Mouse (Mus musculus) E14TG2a.4 (cell line): ENCODE measurements around the gene Timm23.

Experiments
- CTCF ChIP-seq: conservative IDR thresholded peaks from 2 replicates; pipeline ENCODE4 v1.5.1; 2014; ENCODE audit warnings: low read length
- NANOG ChIP-seq: IDR thresholded peaks from 2 replicates; pipeline ENCODE4 v1.6.1; 2014; ENCODE audit warnings: borderline replicate concordance, low read length, mixed read lengths
- POU5F1 ChIP-seq: IDR thresholded peaks from 2 replicates; pipeline ENCODE4 v1.6.1; 2014; ENCODE audit warnings: low read length, borderline replicate concordance

GRCm38 (mm10) chr14:32179393-32180195, 22.1 kb downstream of the Timm23 start:
- no peak for TF ChIP-seq CTCF
- TF ChIP-seq NANOG, result no peak
- TF ChIP-seq POU5F1, result no peak
